In the genomic region with DNA sequence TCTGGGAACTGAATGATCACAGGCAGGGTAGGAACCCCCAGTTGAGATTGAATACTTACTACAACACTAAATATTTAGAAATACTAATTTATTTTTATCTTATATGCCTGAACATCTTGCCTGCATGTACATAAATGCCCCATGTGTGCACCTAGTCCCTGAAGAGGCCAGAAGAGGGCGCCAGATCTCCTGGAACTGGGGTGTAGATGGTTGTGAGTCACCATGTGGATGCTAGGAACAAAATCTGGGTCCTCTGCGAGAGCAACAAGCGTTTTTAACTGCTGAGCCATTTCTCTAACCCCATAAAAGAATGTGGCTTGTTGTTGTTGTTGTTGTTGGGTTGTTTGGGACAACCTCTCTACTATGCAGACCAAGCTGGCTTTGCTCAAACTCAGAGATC, we compare ENCODE assay signal across 12 mouse cellular contexts. TPM values are rescaled to one million over a fixed set of nuclear protein-coding genes. Genes with fewer than 3 reads are reported as not detected.
DNase-seq lines count a peak whose midpoint lies in the region; TF ChIP-seq lines count a peak whose summit lies in the region.
"Had no signal": no experiment of that assay in that cellular context is flagged by ENCODE, and none has a peak within 500 bp of the region (broad histone marks: within the 10 kb centered on the region; RNA-seq: fewer than 3 reads in every experiment).

No protein-coding gene starts in this region.

- TF ChIP-seq EP300 in CH12.LX (IDR thresholded peaks at IDR 0.05; ENCODE audit: low read length), result no peak

- no peak overlapping the region for H3K9ac ChIP-seq in CH12.LX (ENCODE audit: insufficient read depth, low read depth)
- H3K9ac ChIP-seq: hindbrain, embryonic 12.5 days; neural tube, embryonic 13.5 days had no signal

- peaks cover 11% of the 10 kb centered on the region for H3K27me3 ChIP-seq in CH12.LX (replicated peaks)
- no peaks in the 10 kb centered on the region for H3K27me3 ChIP-seq in cerebellum, adult 2 months (ENCODE audit: control insufficient read depth, insufficient read depth, low read length)
- H3K27me3 ChIP-seq: hindbrain, embryonic 12.5 days; neural tube, embryonic 13.5 days had no signal

- TF ChIP-seq CTCF in left cerebral cortex, adult 2 months (IDR thresholded peaks at IDR 0.05), result peak; percentile 26
- TF ChIP-seq CTCF in CH12.LX (conservative IDR thresholded peaks at IDR 0.05 in 1 of 2, IDR thresholded peaks at IDR 0.05 in 1 of 2; ENCODE audit: low read depth in 2 of 2, low read length in 2 of 2), result peak; percentile 25 to 51; a peak in 3 of 4 replicates
- no peak for TF ChIP-seq CTCF in cerebellum, adult 2 months (IDR thresholded peaks at IDR 0.05; ENCODE audit: borderline replicate concordance, insufficient read depth, low read depth, low read length)

- peak; percentile 14 for TF ChIP-seq RAD21 in CH12.LX (IDR thresholded peaks at IDR 0.05; ENCODE audit: low read depth, low read length)

- TF ChIP-seq POLR2A in CH12.LX (IDR thresholded peaks at IDR 0.05; ENCODE audit: low read depth, low read length), result no peak
- TF ChIP-seq POLR2A in cerebellum, adult 2 months (IDR thresholded peaks at IDR 0.05; ENCODE audit: borderline replicate concordance, insufficient read depth, low read length), result no peak

- no peaks in the 10 kb centered on the region for H3K36me3 ChIP-seq in CH12.LX (replicated peaks in 1 of 2; ENCODE audit: control insufficient read depth in 1 of 2, insufficient read depth in 1 of 2, low read length in 1 of 2)
- H3K36me3 ChIP-seq: heart, embryonic 10.5 days; hindbrain, embryonic 12.5 days; neural tube, embryonic 13.5 days had no signal

- no peak overlapping the region for H3K4me3 ChIP-seq in left cerebral cortex, adult 2 months
- H3K4me3 ChIP-seq in CH12.LX (replicated peaks in 1 of 3; ENCODE audit: low read depth in 2 of 3, low read length in 2 of 3, poor library complexity in 1 of 3), result no peak overlapping the region
- no peak overlapping the region for H3K4me3 ChIP-seq in cerebellum, adult 2 months (replicated peaks; ENCODE audit: insufficient read depth, low read depth, low read length)
- H3K4me3 ChIP-seq: heart, embryonic 10.5 days; hindbrain, embryonic 12.5 days; neural tube, embryonic 13.5 days had no signal

- H3K9me3 ChIP-seq in CH12.LX (replicated peaks; ENCODE audit: low read length), result peaks cover 2% of the 10 kb centered on the region
- H3K9me3 ChIP-seq: heart, embryonic 10.5 days; hindbrain, embryonic 12.5 days; neural tube, embryonic 13.5 days had no signal

- in situ Hi-C loops in CH12.LX (cut with MboI; ENCODE audit: low pct_ligation_motif_present, low pct_unique_long_range_greater_than_20kb, low sequenced_read_pairs), result no loop called here

- dilution Hi-C loops in CH12.LX (cut with MboI; ENCODE audit: extremely low pct_ligation_motif_present, extremely low pct_unique_long_range_greater_than_20kb, low sequenced_read_pairs), result no loop called here

- intact Hi-C loops in left cerebral cortex, adult 2 months (cut with DNase I), result no loop called here
- intact Hi-C loops in left cerebral cortex, postnatal 4 days (cut with DNase I), result loop anchor here (10.0 kb wide), 1 partner anchor 304 kb away; no protein-coding TSS in a partner anchor

- 73% methylated on average over 3 of the region's 3 CpGs for WGBS in cerebellum, adult 2 months

- H3K79me2 ChIP-seq in CH12.LX (replicated peaks; ENCODE audit: control insufficient read depth, extremely low read depth, insufficient read depth, poor library complexity, severe bottlenecking), result no peaks in the 10 kb centered on the region

- no peak overlapping the region for H3K27ac ChIP-seq in left cerebral cortex, adult 2 months
- H3K27ac ChIP-seq in CH12.LX (ENCODE audit: insufficient read depth, low read depth), result no peak overlapping the region
- no peak overlapping the region for H3K27ac ChIP-seq in cerebellum, adult 2 months (ENCODE audit: insufficient read depth, low read length)
- H3K27ac ChIP-seq: heart, embryonic 10.5 days; hindbrain, embryonic 12.5 days; neural tube, embryonic 13.5 days had no signal

- H3K4me2 ChIP-seq in CH12.LX (ENCODE audit: insufficient read depth, low read depth, poor library complexity, severe bottlenecking), result no peak overlapping the region
- H3K4me2 ChIP-seq: hindbrain, embryonic 12.5 days; neural tube, embryonic 13.5 days had no signal

- DNase-seq in left cerebral cortex, adult 2 months (ENCODE audit: extremely low spot score in 1 of 2, low spot score in 2 of 2), result no peak
- no peak for DNase-seq in left cerebral cortex, postnatal 4 days
- DNase-seq in A20 (ENCODE audit: low read depth, low spot score), result peak; percentile 54
- no peak for DNase-seq in CH12.LX (ENCODE audit: extremely low read depth)
- DNase-seq in c-Kit-negative CD71-positive TER-119-positive erythroid progenitor cells, embryonic 14.5 days (ENCODE audit: low read depth, low spot score), result peak; percentile 28
- DNase-seq in cerebellum, adult 2 months, result no peak
- no peak for DNase-seq in cerebellum, adult 18-20 months
- DNase-seq: cerebellum, adult 11 months; right cerebral cortex, postnatal 14 days had no signal

- H3K4me1 ChIP-seq in CH12.LX (ENCODE audit: control insufficient read depth in 1 of 2, insufficient read depth in 2 of 2), result peaks cover 3 to 20% of the 10 kb centered on the region in 2 experiments; a peak in 3 of 4 replicates
- peaks cover 4% of the 10 kb centered on the region; the same call in 1 of the 2 replicates for H3K4me1 ChIP-seq in cerebellum, adult 2 months (ENCODE audit: control insufficient read depth, insufficient read depth, low read length)
- H3K4me1 ChIP-seq: hindbrain, embryonic 12.5 days had no signal

TF ChIP-seq in CH12.LX, 34 proteins besides CTCF, POLR2A, EP300 and RAD21:
- TF ChIP-seq MAZ (IDR thresholded peaks at IDR 0.05; ENCODE audit: low read depth, low read length) (no peak), HCFC1 (IDR thresholded peaks at IDR 0.05; ENCODE audit: low read depth, low read length) (no peak), TBP (conservative IDR thresholded peaks at IDR 0.05; ENCODE audit: low read depth, low read length) (no peak), JUN (IDR thresholded peaks at IDR 0.05; ENCODE audit: insufficient read depth, low read depth, low read length) (no peak), NRF1 (IDR thresholded peaks at IDR 0.05; ENCODE audit: low read depth, low read length) (no peak), MEF2A (IDR thresholded peaks at IDR 0.05; ENCODE audit: borderline replicate concordance, low read depth, low read length) (no peak), IRF4 (IDR thresholded peaks at IDR 0.05; ENCODE audit: low read depth, low read length) (no peak), ZNF384 (IDR thresholded peaks at IDR 0.05; ENCODE audit: low read depth, low read length) (no peak), ZKSCAN1 (IDR thresholded peaks at IDR 0.05; ENCODE audit: borderline replicate concordance, low read depth, low read length) (no peak), JUND (conservative IDR thresholded peaks at IDR 0.05; ENCODE audit: low read depth, low read length) (no peak), KAT2A (IDR thresholded peaks at IDR 0.05; ENCODE audit: insufficient replicate concordance, low read length) (no peak), CHD2 (IDR thresholded peaks at IDR 0.05; ENCODE audit: low read length) (no peak), MYC (IDR thresholded peaks at IDR 0.05; ENCODE audit: low read depth, low read length) (no peak), MAX (IDR thresholded peaks at IDR 0.05; ENCODE audit: low read length) (no peak), SIN3A (IDR thresholded peaks at IDR 0.05; ENCODE audit: low read length) (no peak), USF2 (conservative IDR thresholded peaks at IDR 0.05; ENCODE audit: low read depth, low read length) (no peak), ZC3H11A (IDR thresholded peaks at IDR 0.05; ENCODE audit: low read depth, low read length) (no peak), ETS1 (conservative IDR thresholded peaks at IDR 0.05; ENCODE audit: low read depth, low read length) (no peak), E2F4 (IDR thresholded peaks at IDR 0.05; ENCODE audit: insufficient replicate concordance, low read depth, low read length) (no peak), CHD1 (IDR thresholded peaks at IDR 0.05; ENCODE audit: low read depth, low read length) (no peak)

RNA-seq across cellular contexts. Expression of gene Vdac1, which starts 11.9 kb away (rescaled TPM):
- total RNA-seq in left cerebral cortex, adult 2 months (2021), result 100 to 1,000 TPM; 518 to 557 TPM
- total RNA-seq in left cerebral cortex, postnatal 4 days (2021), result 100 to 1,000 TPM; 438 to 456 TPM
- total RNA-seq in CH12.LX (2012; rRNA removed) (204 TPM in 2 replicates), CH12.LX (2014; rRNA removed) (266 and 289 TPM in 2 replicates)
- polyA plus RNA-seq in CH12.LX (2012; ENCODE audit: insufficient read length, low read depth), result 315 and 330 TPM in 2 replicates
- 364 and 394 TPM in 2 replicates for polyA plus RNA-seq in cerebellum, adult 2 months (2012; rRNA removed)

RNA-seq across cellular contexts. Expression of gene 9530068E07Rik, which starts 47.5 kb away (rescaled TPM):
- 10 to 100 TPM; 59.2 to 64.2 TPM for total RNA-seq in left cerebral cortex, adult 2 months (2021)
- 10 to 100 TPM; 69.0 to 69.2 TPM for total RNA-seq in left cerebral cortex, postnatal 4 days (2021)
- total RNA-seq in CH12.LX (2012; rRNA removed) (98.3 and 102 TPM in 2 replicates), CH12.LX (2014; rRNA removed) (153 and 157 TPM in 2 replicates)
- 117 and 128 TPM in 2 replicates for polyA plus RNA-seq in CH12.LX (2012; ENCODE audit: insufficient read length, low read depth)
- polyA plus RNA-seq in cerebellum, adult 2 months (2012; rRNA removed), result 88.1 and 88.6 TPM in 2 replicates

Comparison
In these comparisons a context has a peak if more than half of its experiments do, and no peak if none do; other contexts are left out.
1. DNase-seq: peak in A20 (single experiment) and c-Kit-negative CD71-positive TER-119-positive erythroid progenitor cells, embryonic 14.5 days (single experiment); none in left cerebral cortex, adult 2 months (0 of 2), left cerebral cortex, postnatal 4 days (single experiment), CH12.LX (single experiment), cerebellum, adult 2 months (0 of 2) and cerebellum, adult 18-20 months (0 of 2).